Mouse (Mus musculus): Measurements from ENCODE around the gene Bcl2l12.
A peak's percentile ranks its signal among the peaks of the same experiment; 100 is the strongest.

Bcl2l12 gene

GRCm38 (mm10) chr7:44958208-44958607 is 40.3 kb downstream of the Bcl2l12 start:
- no peak for DNase-seq

GRCm38 (mm10) chr7:44957183-44957835 is 41.2 kb downstream of the Bcl2l12 start:
- DNase-seq, result no peak

- no peak for DNase-seq
Measured at GRCm38 (mm10) chr7:44956266-44956665, 42.2 kb downstream of the Bcl2l12 start.

- no peak for DNase-seq
Measured at GRCm38 (mm10) chr7:44955628-44956027, 42.9 kb downstream of the Bcl2l12 start.

GRCm38 (mm10) chr7:44954091-44954885 is 44.2 kb downstream of the Bcl2l12 start:
- no peak for DNase-seq

DNA sequence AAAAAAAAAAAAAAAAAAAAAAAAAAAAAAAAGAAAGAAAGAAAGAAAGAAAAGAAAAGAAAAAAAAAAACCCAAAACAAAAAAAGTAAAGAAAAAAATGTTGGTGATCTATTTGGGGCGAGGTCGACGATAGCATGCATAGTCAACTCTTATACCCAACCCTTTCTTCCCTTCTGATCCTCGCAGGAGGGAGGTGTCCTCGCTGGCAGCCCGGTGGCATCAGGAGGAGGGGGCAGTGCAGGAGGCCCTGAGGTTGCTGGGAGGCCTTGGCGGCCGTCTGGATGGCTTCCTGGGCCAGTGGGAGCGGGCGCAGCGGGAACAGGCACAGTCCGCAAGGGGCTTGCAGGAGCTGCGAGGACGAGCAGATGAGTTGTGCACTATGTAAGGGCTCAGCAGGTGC is 45.0 kb downstream of the Bcl2l12 start:
- no peak for DNase-seq

- DNase-seq, result peak; percentile 84
Measured at GRCm38 (mm10) chr7:44952611-44953306, 45.8 kb downstream of the Bcl2l12 start.

GRCm38 (mm10) chr7:44951960-44952359 is 46.6 kb downstream of the Bcl2l12 start:
- no peak for DNase-seq

DNA sequence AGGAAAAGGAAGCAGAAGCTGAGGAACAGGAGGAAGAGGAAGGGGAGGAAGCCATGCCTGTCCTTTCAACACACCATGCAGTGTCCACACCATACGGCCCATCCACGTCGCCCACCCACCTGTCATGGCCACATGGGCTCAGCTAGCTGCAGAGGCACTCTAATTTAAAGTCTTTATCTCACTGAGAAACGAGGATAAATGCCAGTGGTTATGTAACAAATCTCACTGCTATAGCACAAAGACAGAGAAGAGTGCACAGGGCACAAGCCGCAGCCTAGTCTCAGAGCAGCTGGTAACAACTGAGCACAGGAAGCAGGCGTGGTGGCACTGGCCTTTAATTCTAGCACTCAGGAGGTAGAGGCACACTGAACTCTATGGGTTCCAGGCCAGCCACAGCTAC is 48.6 kb downstream of the Bcl2l12 start:
- no peak for DNase-seq

DNA sequence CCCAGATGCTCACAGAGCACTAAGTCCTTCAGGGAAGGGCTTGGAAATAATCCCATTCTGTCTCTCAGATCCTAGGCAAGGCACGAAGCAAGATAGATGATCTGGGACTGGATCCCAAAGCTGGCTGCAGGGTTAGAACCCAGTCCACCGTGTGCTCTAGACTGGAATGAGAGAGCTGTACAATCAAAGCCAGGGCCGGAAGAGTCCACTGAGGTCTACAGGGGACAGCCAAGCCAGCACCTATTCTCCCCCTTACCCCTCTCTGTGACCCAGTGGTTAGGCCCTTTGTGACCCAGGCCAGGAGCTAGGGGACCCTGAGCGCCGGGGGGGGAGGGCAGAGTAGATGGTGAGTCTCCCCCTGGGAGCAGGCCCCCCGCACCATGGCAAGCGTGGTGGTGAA is 55.6 kb downstream of the Bcl2l12 start, which contains the start of gene Tsks:
Gene Tsks, plus strand, starts transcription at position 301 of the 400 bp plus-strand sequence.
- DNase-seq, result no peak

Data from right cerebral cortex, postnatal 14 days (tissue).